Mouse (Mus musculus): ENCODE data around the gene Pfas.
"Not testable (repeated sequence)": the region's sequence is repeated elsewhere in the genome, so short reads cannot be mapped to it uniquely, and the experiment has no call there.

The Pfas gene

DNA sequence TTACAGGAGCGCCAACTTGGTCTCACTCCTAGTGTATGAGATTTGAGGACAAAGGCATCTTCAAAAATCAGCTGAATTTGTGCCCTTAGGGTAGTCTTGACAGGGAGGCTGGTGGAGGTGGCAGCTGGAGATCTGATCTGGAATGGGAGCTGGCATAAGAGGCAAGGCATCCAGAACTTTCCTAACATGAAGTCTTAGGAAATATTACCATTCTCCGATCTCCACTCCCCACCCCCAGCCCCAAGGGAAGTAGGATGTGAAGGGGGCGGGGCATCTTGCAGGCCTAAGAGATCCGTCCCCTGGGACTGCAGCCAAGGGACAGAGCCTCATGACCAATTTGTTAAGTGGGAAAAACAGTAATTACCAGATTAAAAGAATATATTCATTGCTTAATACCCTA, 38.0 kb downstream of the Pfas start:
- no peak for DNase-seq (ENCODE audit: low read depth, low spot score)

DNA sequence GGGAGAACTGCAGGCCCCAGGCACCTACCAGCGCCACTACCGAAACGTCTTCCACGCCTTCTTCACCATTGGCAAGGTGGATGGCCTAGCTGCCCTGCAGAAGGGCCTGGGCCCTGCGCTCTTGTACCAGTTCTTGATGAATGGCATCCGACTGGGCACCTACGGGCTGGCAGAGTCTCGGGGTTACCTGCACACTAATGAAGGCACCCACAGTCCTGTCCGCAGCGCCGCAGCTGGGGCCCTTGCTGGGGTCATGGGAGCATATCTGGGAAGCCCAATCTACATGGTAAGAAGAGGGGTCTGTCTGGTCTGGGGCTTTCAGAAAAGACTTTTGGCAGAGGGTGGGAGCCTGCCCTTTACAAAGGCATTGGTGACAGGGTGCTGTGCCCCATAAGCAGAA, 39.5 kb downstream of the Pfas start:
- DNase-seq (ENCODE audit: low read depth, low spot score), result no peak

DNA sequence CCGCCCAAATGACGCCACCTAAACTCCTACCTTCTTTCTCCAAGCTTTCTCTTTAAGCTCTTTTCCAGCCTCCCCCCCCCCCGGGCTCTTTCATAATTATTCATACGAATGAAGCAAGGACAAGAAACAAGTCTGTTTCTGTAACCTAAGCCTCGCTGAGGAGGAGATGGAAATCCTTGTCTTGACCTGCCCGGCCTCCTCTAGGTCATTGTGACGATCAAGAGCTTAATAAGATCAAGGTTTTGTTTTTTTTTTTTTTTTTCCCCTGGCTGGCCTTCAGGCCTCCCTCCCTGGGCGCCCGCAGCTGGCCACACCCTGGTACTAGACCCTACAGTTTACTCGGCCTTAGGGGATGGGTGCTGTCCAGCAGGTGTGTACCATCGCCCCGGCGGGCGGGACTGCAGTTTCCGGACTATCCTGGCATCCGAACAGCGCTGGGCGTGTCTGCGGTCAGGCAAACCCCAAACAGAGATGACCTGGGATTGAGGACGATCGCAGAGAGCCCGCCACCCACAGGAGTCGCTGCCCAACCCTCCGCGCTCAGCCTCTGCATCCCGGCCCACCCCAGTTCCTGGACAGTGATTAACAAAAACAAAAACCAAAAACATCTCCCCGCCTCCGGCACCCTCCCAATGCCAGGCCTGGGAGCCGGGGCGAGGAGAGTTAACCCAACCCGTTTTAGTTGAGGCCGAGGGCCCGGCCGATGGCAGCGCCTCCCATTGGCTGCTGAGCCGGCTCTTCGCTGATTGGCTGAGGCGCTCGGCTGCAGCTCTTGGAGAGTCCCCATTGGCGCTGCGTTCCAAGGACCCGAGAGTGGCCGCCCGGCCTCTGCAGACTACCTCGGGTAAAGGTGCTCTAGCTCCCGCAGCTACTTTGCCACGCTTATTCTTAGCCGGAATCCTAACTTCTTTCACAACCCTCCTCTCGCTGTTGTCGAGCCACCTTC, 40.6 kb downstream of the Pfas start, which contains the start of gene Slc25a35:
TSS of gene Slc25a35 (plus strand) at position 795 of the 946 bp plus-strand sequence.
- DNase-seq (ENCODE audit: low read depth, low spot score), result peak; percentile 83

GRCm38 (mm10) chr11:68966554-68966953, 41.7 kb downstream of the Pfas start:
- no peak for DNase-seq (ENCODE audit: low read depth, low spot score)

DNA sequence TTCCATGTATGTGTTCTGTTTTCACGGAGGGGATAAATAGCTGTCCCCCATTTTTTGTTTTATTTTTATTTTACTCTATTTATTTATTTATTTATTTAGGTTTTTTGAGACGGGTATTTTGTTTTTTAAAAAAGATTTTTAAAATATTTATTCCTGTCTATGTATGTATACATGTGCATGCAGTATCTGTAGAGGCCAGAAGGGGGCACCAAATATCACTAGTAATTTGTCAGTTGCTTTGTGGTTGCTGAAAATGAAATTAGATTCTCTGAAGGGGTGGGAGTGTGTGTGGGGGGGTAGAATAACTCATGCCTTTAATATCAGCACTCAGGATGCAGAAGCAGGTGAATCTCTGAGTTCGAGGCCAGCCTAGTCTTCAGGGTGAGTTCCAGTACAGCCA, 42.4 kb downstream of the Pfas start:
- peak; percentile 70 for DNase-seq (ENCODE audit: low read depth, low spot score)

GRCm38 (mm10) chr11:68965050-68965449, 43.2 kb downstream of the Pfas start:
- DNase-seq (ENCODE audit: low read depth, low spot score), result no peak

GRCm38 (mm10) chr11:68963405-68963804, 44.9 kb downstream of the Pfas start:
- DNase-seq (ENCODE audit: low read depth, low spot score), result no peak

DNA sequence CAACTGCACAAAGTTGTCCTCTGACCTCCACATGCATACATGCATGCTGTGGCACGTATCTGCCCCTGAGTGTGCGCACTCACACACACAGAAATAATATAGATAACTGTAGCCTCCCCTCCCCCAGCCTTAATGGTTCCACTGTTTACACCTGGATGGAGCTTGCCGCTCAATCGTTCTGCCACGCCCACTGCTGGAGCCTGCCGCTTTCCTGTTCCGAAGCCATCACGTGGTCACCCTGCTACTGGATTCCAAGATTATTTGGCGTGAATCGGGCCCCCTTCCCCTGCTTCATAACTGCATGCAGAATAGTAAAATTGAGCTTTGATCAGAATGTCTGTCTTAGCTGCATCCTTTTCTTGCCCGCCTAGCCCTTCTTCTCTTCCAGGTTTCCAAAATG, 46.1 kb downstream of the Pfas start:
- not testable (repeated sequence) for DNase-seq (ENCODE audit: low read depth, low spot score)

GRCm38 (mm10) chr11:68961596-68961995, 46.7 kb downstream of the Pfas start:
- DNase-seq (ENCODE audit: low read depth, low spot score), result no peak

DNA sequence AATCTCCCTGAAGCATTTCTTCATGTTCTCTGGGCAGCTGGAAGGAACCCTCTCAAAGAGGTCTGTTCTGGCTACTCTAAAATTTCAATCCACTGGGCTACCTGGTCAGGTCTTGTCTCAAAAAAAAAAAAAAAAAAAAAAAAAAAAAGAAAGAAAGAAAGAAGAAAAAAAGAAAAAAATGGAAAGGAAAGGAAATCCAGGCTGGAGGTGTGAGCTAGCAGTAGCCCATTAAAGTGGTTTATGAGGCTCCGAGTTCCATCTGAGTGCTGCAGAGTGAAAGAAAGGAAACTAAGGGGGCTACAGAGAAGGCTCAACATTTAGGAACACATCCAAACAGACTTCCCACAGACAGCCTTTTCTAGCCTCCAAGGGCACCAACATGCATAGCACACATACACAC, 50.3 kb downstream of the Pfas start:
- no peak for DNase-seq (ENCODE audit: low read depth, low spot score)

DNA sequence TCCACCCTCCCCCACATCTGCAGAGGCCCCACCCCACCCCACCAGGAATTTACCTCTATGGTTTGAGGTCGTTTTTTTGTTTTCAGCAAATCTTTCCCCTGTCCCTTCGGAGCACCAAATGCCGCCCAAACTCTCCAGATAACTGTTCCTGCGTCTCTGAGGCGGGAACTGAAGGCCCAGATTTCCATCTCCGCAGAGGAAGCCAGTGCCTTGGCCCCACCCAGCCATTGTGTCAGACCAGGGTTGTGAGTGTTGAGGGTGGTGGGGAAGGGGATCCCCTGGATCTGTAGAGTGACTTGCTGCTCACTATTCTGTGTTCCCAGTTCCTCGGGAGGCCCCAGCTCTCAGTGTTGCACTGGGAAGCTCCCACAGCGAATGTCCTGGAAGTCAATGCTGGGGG, 51.0 kb downstream of the Pfas start, which contains the start of gene Arhgef15:
TSS of gene Arhgef15 (minus strand) at position 173 of the 400 bp plus-strand sequence.
- DNase-seq (ENCODE audit: low read depth, low spot score), result no peak

- no peak for DNase-seq (ENCODE audit: low read depth, low spot score)
Measured at GRCm38 (mm10) chr11:68956697-68957096, 51.6 kb downstream of the Pfas start.

GRCm38 (mm10) chr11:68956107-68956506, 52.2 kb downstream of the Pfas start:
- DNase-seq (ENCODE audit: low read depth, low spot score), result no peak

DNA sequence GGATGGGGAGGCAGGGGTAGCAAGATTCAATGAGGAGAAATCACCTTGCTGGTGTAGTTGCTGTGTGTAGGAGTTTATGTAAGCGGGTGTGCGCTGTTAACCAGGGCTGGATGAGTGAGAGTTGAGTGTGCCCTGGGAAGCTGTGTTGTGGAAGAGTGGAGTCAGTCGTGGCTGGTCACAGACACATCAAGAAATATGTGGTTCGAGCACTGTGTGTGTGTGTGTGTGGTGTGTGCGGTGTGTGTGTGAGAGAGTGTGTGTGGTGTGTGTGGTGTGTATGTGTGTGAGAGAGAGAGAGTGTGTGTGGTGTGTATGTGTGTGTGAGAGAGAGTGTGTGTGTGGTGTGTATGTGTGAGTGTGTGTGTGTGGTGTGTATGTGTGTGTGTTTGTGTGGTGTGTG, 52.8 kb downstream of the Pfas start:
- no peak for DNase-seq (ENCODE audit: low read depth, low spot score)

- no peak for DNase-seq (ENCODE audit: low read depth, low spot score)
Measured at GRCm38 (mm10) chr11:68954408-68954807, 53.9 kb downstream of the Pfas start.

GRCm38 (mm10) chr11:68953903-68954302, 54.4 kb downstream of the Pfas start:
- DNase-seq (ENCODE audit: low read depth, low spot score), result no peak

GRCm38 (mm10) chr11:68947542-68947993, 60.7 kb downstream of the Pfas start:
- DNase-seq (ENCODE audit: low read depth, low spot score), result no peak

- DNase-seq (ENCODE audit: low read depth, low spot score), result no peak
Measured at GRCm38 (mm10) chr11:68946806-68947440, 61.3 kb downstream of the Pfas start.

- DNase-seq (ENCODE audit: low read depth, low spot score), result no peak
Measured at GRCm38 (mm10) chr11:68946001-68946400, 62.3 kb downstream of the Pfas start.

DNA sequence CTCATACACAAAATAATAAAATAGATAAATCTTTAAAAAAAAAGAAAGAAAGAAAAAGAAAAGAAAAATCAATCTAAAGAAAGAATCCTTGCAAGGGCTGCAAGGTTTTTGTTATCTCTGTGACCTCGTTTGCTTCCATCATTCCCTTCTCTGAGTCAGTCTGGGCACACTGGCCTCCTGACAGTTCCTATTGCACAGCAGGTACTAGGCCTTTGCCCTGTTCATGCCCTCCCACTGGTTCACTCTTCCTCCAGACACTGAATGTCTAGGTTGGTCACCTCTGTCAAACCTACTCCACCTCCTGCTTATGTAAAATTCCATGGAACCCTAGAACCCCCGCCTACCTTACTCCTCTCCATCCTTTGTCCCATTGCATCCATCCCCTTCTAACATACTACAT, 63.0 kb downstream of the Pfas start:
- no peak for DNase-seq (ENCODE audit: low read depth, low spot score)

GRCm38 (mm10) chr11:68942731-68943130, 65.5 kb downstream of the Pfas start:
- DNase-seq (ENCODE audit: low read depth, low spot score), result no peak

DNA sequence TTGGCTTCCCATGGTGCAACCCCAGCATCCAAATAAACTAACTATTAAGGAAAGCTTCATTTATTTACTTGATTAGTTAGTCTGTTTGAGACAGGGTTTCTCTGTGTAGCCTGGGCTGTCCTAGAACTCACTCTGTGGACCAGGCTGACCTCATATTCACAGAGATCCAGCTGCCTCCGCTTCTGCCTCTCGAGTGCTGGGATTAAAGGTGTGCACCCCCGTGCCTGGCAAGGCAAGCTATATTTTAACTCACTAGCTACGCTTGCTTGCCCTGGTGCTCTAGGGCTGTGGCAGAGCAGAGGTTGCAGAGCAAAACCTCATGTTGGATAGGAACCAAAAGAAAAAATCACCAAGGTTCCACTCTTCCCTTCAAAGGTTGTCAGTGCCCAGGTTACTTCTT, 67.7 kb downstream of the Pfas start:
- DNase-seq (ENCODE audit: low read depth, low spot score), result no peak

All from c-Kit-negative CD71-positive TER-119-positive erythroid progenitor cells, embryonic 14.5 days (primary cell).